19 mouse cellular contexts compared by ENCODE assay signal in the genomic region with DNA sequence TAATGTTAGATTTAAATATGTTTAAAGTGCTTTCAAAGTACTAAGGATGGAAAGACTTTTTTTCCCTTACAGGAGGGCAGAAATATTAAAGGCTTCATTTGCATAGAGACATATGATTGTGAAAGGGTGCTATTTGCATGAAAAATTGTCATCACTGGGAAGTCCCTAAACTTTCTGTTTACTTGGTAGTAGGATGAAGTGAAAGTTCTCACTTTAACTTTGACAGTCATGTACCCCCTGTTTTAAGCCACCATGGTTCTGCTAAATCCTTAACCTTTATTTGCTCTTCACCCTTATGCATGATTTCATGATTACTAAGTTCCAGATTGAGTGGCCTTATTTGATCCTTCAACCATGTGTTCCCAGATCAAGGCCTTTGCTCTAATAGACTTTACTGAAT.
"Had no signal": no experiment of that assay in that cellular context is flagged by ENCODE, and none has a peak within 500 bp of the region (broad histone marks: within the 10 kb centered on the region; RNA-seq: fewer than 3 reads in every experiment).

No protein-coding gene starts in this region.

- H3K9ac ChIP-seq: limb, embryonic 12.5 days; liver, embryonic 15.5 days; lung, embryonic 14.5 days; midbrain, embryonic 13.5 days; neural tube, embryonic 15.5 days had no signal

- H3K27me3 ChIP-seq: liver, embryonic 15.5 days had no signal

- H3K4me1 ChIP-seq: limb, embryonic 12.5 days; liver, embryonic 15.5 days; midbrain, embryonic 13.5 days; neural tube, embryonic 15.5 days had no signal

- H3K36me3 ChIP-seq: limb, embryonic 12.5 days; liver, embryonic 15.5 days; midbrain, embryonic 13.5 days; neural tube, embryonic 15.5 days had no signal

- H3K4me3 ChIP-seq: limb, embryonic 12.5 days; liver, embryonic 15.5 days; midbrain, embryonic 13.5 days; myocyte; neural tube, embryonic 15.5 days had no signal

- H3K9me3 ChIP-seq: limb, embryonic 12.5 days; liver, embryonic 15.5 days; midbrain, embryonic 13.5 days; neural tube, embryonic 15.5 days had no signal

- H3K27ac ChIP-seq: hindbrain, postnatal 0 days; limb, embryonic 12.5 days; liver, embryonic 15.5 days; macrophage; midbrain, embryonic 13.5 days; neural tube, embryonic 15.5 days; stomach, postnatal 0 days had no signal

- ATAC-seq: hindbrain, postnatal 0 days; intestine, embryonic 16.5 days; midbrain, embryonic 13.5 days had no signal

- H3K4me2 ChIP-seq: limb, embryonic 12.5 days; liver, embryonic 11.5 days; liver, embryonic 15.5 days; lung, embryonic 14.5 days; midbrain, embryonic 13.5 days; neural tube, embryonic 15.5 days had no signal

- DNase-seq: kidney, adult 2 months; kidney, postnatal 25 days; layer of hippocampus, adult 9-11 months; layer of hippocampus, postnatal 36 days; lung, embryonic 14.5 days; lung, postnatal 14 days; retina, postnatal 1 day; right cerebral cortex, postnatal 14 days; thymus, postnatal 4 days had no signal
